ENCODE assay signal across 18 mouse cellular contexts in the genomic region with DNA sequence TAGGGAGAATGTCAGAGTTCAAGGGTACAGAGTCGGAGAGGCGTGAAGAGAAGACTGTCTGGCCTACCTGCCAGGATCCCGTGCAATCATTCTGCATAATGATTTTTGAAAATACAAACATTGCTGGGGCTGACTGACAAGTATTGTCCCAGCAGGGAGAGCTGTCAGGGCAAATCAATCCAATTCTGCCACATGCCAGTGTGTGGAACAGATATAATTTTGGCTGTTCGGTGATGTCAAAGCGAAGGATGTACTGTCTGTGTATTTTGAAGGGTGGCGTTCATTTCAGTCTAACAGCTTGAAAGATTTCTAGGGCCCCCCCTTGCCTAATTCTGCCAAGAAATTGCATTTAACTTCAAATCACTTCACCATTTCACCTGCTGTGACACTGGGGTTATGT.
A peak's percentile ranks its signal among the peaks of the same experiment; 100 is the strongest.
DNase-seq lines count a peak whose midpoint lies in the region; ATAC-seq lines count a peak whose summit lies in the region.
"Had no signal": no experiment of that assay in that cellular context is flagged by ENCODE, and none has a peak within 500 bp of the region (broad histone marks: within the 10 kb centered on the region; RNA-seq: fewer than 3 reads in every experiment).

No protein-coding gene starts in this region.

- H3K27me3 ChIP-seq in hindbrain, embryonic 12.5 days, result no peaks in the 10 kb centered on the region
- no peaks in the 10 kb centered on the region for H3K27me3 ChIP-seq in hindbrain, embryonic 11.5 days (ENCODE audit: control insufficient read depth, insufficient read depth, low read length)
- H3K27me3 ChIP-seq in midbrain, embryonic 10.5 days (ENCODE audit: low read depth, poor library complexity, severe bottlenecking), result no peaks in the 10 kb centered on the region
- H3K27me3 ChIP-seq in midbrain, embryonic 11.5 days (ENCODE audit: control insufficient read depth, insufficient read depth, low read length), result no peaks in the 10 kb centered on the region
- H3K27me3 ChIP-seq in midbrain, embryonic 15.5 days (replicated peaks), result no peaks in the 10 kb centered on the region
- H3K27me3 ChIP-seq: embryonic facial prominence, embryonic 13.5 days; limb, embryonic 12.5 days; liver, embryonic 12.5 days had no signal

- ATAC-seq in hindbrain, embryonic 12.5 days (ENCODE audit: low FRiP score), result no peak
- no peak for ATAC-seq in hindbrain, embryonic 11.5 days (ENCODE audit: low FRiP score)
- no peak for ATAC-seq in midbrain, embryonic 11.5 days (ENCODE audit: low FRiP score)
- ATAC-seq in midbrain, embryonic 15.5 days (replicated peaks), result no peak
- ATAC-seq: liver, embryonic 12.5 days had no signal

- no peak overlapping the region for H3K4me2 ChIP-seq in hindbrain, embryonic 12.5 days (replicated peaks)
- no peak overlapping the region for H3K4me2 ChIP-seq in hindbrain, embryonic 11.5 days (replicated peaks; ENCODE audit: low read depth, low read length)
- no peak overlapping the region for H3K4me2 ChIP-seq in midbrain, embryonic 11.5 days
- H3K4me2 ChIP-seq in midbrain, embryonic 15.5 days, result no peak overlapping the region
- H3K4me2 ChIP-seq: embryonic facial prominence, embryonic 13.5 days; limb, embryonic 12.5 days; liver, embryonic 12.5 days had no signal

- H3K27ac ChIP-seq in hindbrain, embryonic 12.5 days, result peak overlapping the region; percentile 23
- H3K27ac ChIP-seq in hindbrain, embryonic 11.5 days (ENCODE audit: low read depth, low read length), result no peak overlapping the region
- H3K27ac ChIP-seq in midbrain, embryonic 10.5 days (replicated peaks), result 0 out of 2 replicates have a peak overlapping the region, but pooled peaks have one; percentile 33
- no peak overlapping the region for H3K27ac ChIP-seq in midbrain, embryonic 11.5 days (ENCODE audit: low read depth, low read length)
- peak overlapping the region; percentile 51 for H3K27ac ChIP-seq in midbrain, embryonic 15.5 days
- H3K27ac ChIP-seq: embryonic facial prominence, embryonic 13.5 days; kidney, postnatal 0 days; limb, embryonic 12.5 days; liver, embryonic 12.5 days had no signal

- WGBS in hindbrain, embryonic 12.5 days, result 82% methylated on average over 6 of the region's 6 CpGs
- 87% methylated on average over 6 of the region's 6 CpGs for WGBS in hindbrain, embryonic 11.5 days
- 95% methylated on average over 6 of the region's 6 CpGs for WGBS in midbrain, embryonic 10.5 days
- WGBS in midbrain, embryonic 11.5 days, result 86% methylated on average over 6 of the region's 6 CpGs
- WGBS in midbrain, embryonic 15.5 days, result 70% methylated on average over 6 of the region's 6 CpGs

- H3K9ac ChIP-seq in hindbrain, embryonic 12.5 days, result no peak overlapping the region
- H3K9ac ChIP-seq in hindbrain, embryonic 11.5 days (ENCODE audit: low read depth, low read length), result no peak overlapping the region
- no peak overlapping the region for H3K9ac ChIP-seq in midbrain, embryonic 11.5 days (ENCODE audit: low read length)
- no peak overlapping the region for H3K9ac ChIP-seq in midbrain, embryonic 15.5 days
- H3K9ac ChIP-seq: embryonic facial prominence, embryonic 13.5 days; limb, embryonic 12.5 days; liver, embryonic 12.5 days had no signal

- no peaks in the 10 kb centered on the region for H3K36me3 ChIP-seq in hindbrain, embryonic 12.5 days
- H3K36me3 ChIP-seq in hindbrain, embryonic 11.5 days (ENCODE audit: control insufficient read depth, insufficient read depth, low read length), result no peaks in the 10 kb centered on the region
- no peaks in the 10 kb centered on the region for H3K36me3 ChIP-seq in midbrain, embryonic 10.5 days
- no peaks in the 10 kb centered on the region for H3K36me3 ChIP-seq in midbrain, embryonic 11.5 days (ENCODE audit: control insufficient read depth, insufficient read depth, low read length)
- H3K36me3 ChIP-seq in midbrain, embryonic 15.5 days (replicated peaks), result no peaks in the 10 kb centered on the region
- H3K36me3 ChIP-seq: embryonic facial prominence, embryonic 13.5 days; limb, embryonic 12.5 days; liver, embryonic 12.5 days had no signal

- no peaks in the 10 kb centered on the region for H3K9me3 ChIP-seq in hindbrain, embryonic 12.5 days (replicated peaks)
- H3K9me3 ChIP-seq in hindbrain, embryonic 11.5 days (ENCODE audit: control insufficient read depth, low read length), result no peaks in the 10 kb centered on the region
- H3K9me3 ChIP-seq in midbrain, embryonic 10.5 days (replicated peaks), result no peaks in the 10 kb centered on the region
- no peaks in the 10 kb centered on the region for H3K9me3 ChIP-seq in midbrain, embryonic 11.5 days (ENCODE audit: control insufficient read depth, low read length)
- H3K9me3 ChIP-seq in midbrain, embryonic 15.5 days, result no peaks in the 10 kb centered on the region
- H3K9me3 ChIP-seq: embryonic facial prominence, embryonic 13.5 days; limb, embryonic 12.5 days; liver, embryonic 12.5 days had no signal

- H3K4me1 ChIP-seq in hindbrain, embryonic 12.5 days, result peaks cover 4% of the 10 kb centered on the region; the same call in 1 of the 2 replicates
- no peaks in the 10 kb centered on the region for H3K4me1 ChIP-seq in hindbrain, embryonic 11.5 days (replicated peaks; ENCODE audit: control insufficient read depth, insufficient read depth, low read length)
- H3K4me1 ChIP-seq in midbrain, embryonic 10.5 days, result no peaks in the 10 kb centered on the region
- no peaks in the 10 kb centered on the region for H3K4me1 ChIP-seq in midbrain, embryonic 11.5 days (ENCODE audit: control insufficient read depth, insufficient read depth, low read length)
- peaks cover 16% of the 10 kb centered on the region for H3K4me1 ChIP-seq in midbrain, embryonic 15.5 days
- H3K4me1 ChIP-seq: embryonic facial prominence, embryonic 13.5 days; limb, embryonic 12.5 days; liver, embryonic 12.5 days had no signal

- no peak for DNase-seq in hindbrain, embryonic 11.5 days (ENCODE audit: low spot score)
- no peak for DNase-seq in midbrain, embryonic 10.5 days (ENCODE audit: low spot score)
- DNase-seq in midbrain, embryonic 11.5 days (ENCODE audit: low spot score, missing footprints), result no peak
- no peak for DNase-seq in ovary, postnatal 14 days (ENCODE audit: low spot score)
- DNase-seq in urinary bladder, postnatal 25 days (ENCODE audit: low spot score), result no peak
- DNase-seq: adrenal gland, adult 8-10 months; cerebellum, adult 9-11 months; gastrocnemius, postnatal 25 days; kidney, adult 11 months; lung, adult 2 months; right cerebral cortex, postnatal 4 days; thymus, adult 2 months had no signal

- no peak overlapping the region for H3K4me3 ChIP-seq in hindbrain, embryonic 12.5 days
- no peak overlapping the region for H3K4me3 ChIP-seq in hindbrain, embryonic 11.5 days (ENCODE audit: low read depth, low read length)
- no peak overlapping the region for H3K4me3 ChIP-seq in midbrain, embryonic 10.5 days
- no peak overlapping the region for H3K4me3 ChIP-seq in midbrain, embryonic 11.5 days (ENCODE audit: low read depth, low read length)
- no peak overlapping the region for H3K4me3 ChIP-seq in midbrain, embryonic 15.5 days
- H3K4me3 ChIP-seq: embryonic facial prominence, embryonic 13.5 days; limb, embryonic 12.5 days; liver, embryonic 12.5 days had no signal

Comparison
In these comparisons a context has a peak if more than half of its experiments do, and no peak if none do; other contexts are left out.
1. H3K27ac ChIP-seq: peak in hindbrain, embryonic 12.5 days (single experiment), midbrain, embryonic 10.5 days (single experiment) and midbrain, embryonic 15.5 days (single experiment); none in hindbrain, embryonic 11.5 days (single experiment) and midbrain, embryonic 11.5 days (single experiment).